Mouse (Mus musculus) spleen, adult 2 months (tissue): ENCODE measurements at regions not wholly inside any gene's neighbourhood (a gene's known extent, or its start where the extent isn't known, plus 50 kb on each side); places are given as distances from the start of the nearest gene placed in this dataset.
"Not testable (repeated sequence)": the region's sequence is repeated elsewhere in the genome, so short reads cannot be mapped to it uniquely, and the experiment has no call there.

ENCODE experiments used
- DNase-seq, 2 experiments: peaks; one replicate each; pipeline versions ENCODE4 v3.0.0 to v3.0.0-alpha.2; 2012 to 2021; ENCODE audit warnings: low spot score in 2 of 2, low read depth in 1 of 2
- H3K27ac ChIP-seq: fragments of 200-500 bp; 2 replicates; pipeline ENCODE4 v1.5.1; 2012; ENCODE audit warnings: low read length, inconsistent platforms; ENCODE audit not compliant: insufficient read depth
- H3K27me3 ChIP-seq: fragments of 200-500 bp; 2 replicates; pipeline ENCODE4 v1.6.1; 2012; ENCODE audit warnings: mild to moderate bottlenecking, moderate library complexity, low read length, inconsistent platforms; ENCODE audit not compliant: control insufficient read depth, insufficient read depth
- H3K36me3 ChIP-seq: fragments of 200-500 bp; 2 replicates; pipeline ENCODE4 v1.6.1; 2012; ENCODE audit warnings: mild to moderate bottlenecking, low read length, inconsistent platforms; ENCODE audit not compliant: control insufficient read depth, insufficient read depth
- H3K4me1 ChIP-seq: fragments of 200-500 bp; 2 replicates; pipeline ENCODE4 v1.6.1; 2011; ENCODE audit warnings: inconsistent platforms; ENCODE audit not compliant: control insufficient read depth, insufficient read depth, insufficient read length
- H3K4me3 ChIP-seq: fragments of 200-500 bp; 2 replicates; pipeline ENCODE4 v1.5.1; 2011; ENCODE audit warnings: mild to moderate bottlenecking, inconsistent platforms; ENCODE audit not compliant: insufficient read depth, insufficient read length; ENCODE audit errors: extremely low read depth
- CTCF ChIP-seq: fragments of 200-500 bp; IDR thresholded peaks from 2 replicates; pipeline ENCODE4 v1.5.1; 2011; ENCODE audit warnings: mild to moderate bottlenecking, inconsistent platforms; ENCODE audit not compliant: insufficient read depth, insufficient read length, insufficient replicate concordance; ENCODE audit errors: extremely low read depth
- POLR2A ChIP-seq: fragments of 200-500 bp; IDR thresholded peaks from 2 replicates; pipeline ENCODE4 v1.6.1; 2011; ENCODE audit warnings: low read depth, low read length, inconsistent platforms
- WGBS: fragments of 180-500 bp; shearing (Covaris S2); methylation state at CpG from one replicate; pipeline ENCODE4 v1.1.7; 2018; 5-methylcytosine and 5-hydroxymethylcytosine counted together

- H3K27ac ChIP-seq: no peak overlapping the region
- DNase-seq: no peak
- TF ChIP-seq POLR2A (no peak), CTCF (no peak)
- no peaks in the 10 kb centered on the region for H3K27me3 ChIP-seq
- no peaks in the 10 kb centered on the region for H3K36me3 ChIP-seq
- 89% methylated on average over 8 of the region's 8 CpGs for WGBS
- H3K4me1 ChIP-seq: peaks cover 12% of the 10 kb centered on the region
- H3K4me3 ChIP-seq: no peak overlapping the region
Observed at GRCm38 (mm10) chr10:117566648-117567378, 62.5 kb upstream of the Cpm start.

- Histone ChIP-seq H3K36me3 (no peaks in the 10 kb centered on the region), H3K27me3 (no peaks in the 10 kb centered on the region), H3K27ac (no peak overlapping the region), H3K4me1 (peaks cover 15% of the 10 kb centered on the region), H3K4me3 (no peak overlapping the region)
- 90% methylated on average over 3 of the region's 3 CpGs for WGBS
- TF ChIP-seq POLR2A: no peak
- no peak for TF ChIP-seq CTCF
- no peak for DNase-seq
Observed at GRCm38 (mm10) chr10:117566204-117566603, 63.1 kb upstream of the Cpm start.

DNA sequence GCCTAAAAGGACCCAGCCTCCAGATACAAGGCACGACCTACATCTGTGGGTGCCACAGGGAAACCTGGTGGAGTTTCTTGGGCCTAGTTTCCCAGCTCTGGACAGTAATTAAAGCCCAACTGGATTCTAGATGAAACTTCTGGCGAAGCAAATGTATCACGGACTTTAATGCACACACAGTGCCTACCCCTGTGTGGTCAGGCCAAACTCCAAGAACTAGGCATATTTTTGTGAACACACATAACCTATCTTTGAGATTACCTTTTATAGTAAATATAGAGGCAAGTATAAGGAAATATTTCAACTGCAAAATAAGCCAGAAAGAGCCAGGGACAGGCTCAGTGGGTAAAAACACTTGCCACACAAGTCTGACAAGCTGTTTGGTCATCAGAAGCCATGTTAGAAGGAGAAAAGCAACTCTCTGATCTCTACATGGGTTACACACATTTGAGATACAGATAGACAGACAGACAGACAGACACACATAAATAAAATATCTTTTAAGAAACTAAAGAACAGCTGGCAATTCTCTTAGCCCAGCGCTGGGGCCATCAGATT lies 63.7 kb upstream of the Cpm start:
- WGBS: 85% methylated on average over 4 of the region's 4 CpGs

DNA sequence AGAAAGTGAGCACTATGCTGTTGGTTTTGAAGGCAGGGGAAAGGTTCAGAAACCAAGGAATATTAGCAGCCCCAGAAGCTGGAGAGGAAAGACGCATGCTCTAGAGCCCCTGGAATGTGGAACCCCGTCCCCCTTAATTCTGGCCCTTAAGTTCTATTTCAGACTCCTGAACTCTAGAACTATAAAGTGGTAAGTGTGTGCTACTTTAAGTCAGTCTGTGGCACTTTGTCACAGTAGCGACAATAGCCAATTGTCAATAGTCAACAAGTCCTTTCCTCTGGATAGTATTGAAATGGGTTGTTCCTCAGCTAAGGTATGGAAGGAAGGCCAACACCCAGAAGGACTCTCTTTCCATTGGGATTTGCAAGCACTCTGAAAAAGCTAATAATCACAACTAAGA lies 64.2 kb upstream of the Cpm start:
- no peak overlapping the region for H3K27ac ChIP-seq
- no peak for DNase-seq
- no peak overlapping the region for H3K4me3 ChIP-seq
- 97% methylated on average over 3 of the region's 3 CpGs for WGBS
- H3K27me3 ChIP-seq: no peaks in the 10 kb centered on the region
- TF ChIP-seq CTCF: no peak
- no peak for TF ChIP-seq POLR2A
- no peaks in the 10 kb centered on the region for H3K36me3 ChIP-seq
- H3K4me1 ChIP-seq: peaks cover 12% of the 10 kb centered on the region

More for the DNA sequence above, 63.7 kb upstream of the Cpm start:
- no peaks in the 10 kb centered on the region for H3K36me3 ChIP-seq
- TF ChIP-seq CTCF (no peak), POLR2A (no peak)
- H3K27me3 ChIP-seq: no peaks in the 10 kb centered on the region
- DNase-seq: no peak
- no peak overlapping the region for H3K4me3 ChIP-seq
- H3K4me1 ChIP-seq: peaks cover 15% of the 10 kb centered on the region
- no peak overlapping the region for H3K27ac ChIP-seq

GRCm38 (mm10) chr10:117564118-117565040 lies 64.9 kb upstream of the Cpm start:
- TF ChIP-seq POLR2A: no peak
- TF ChIP-seq CTCF: no peak
- 70% methylated on average over 12 of the region's 12 CpGs for WGBS
- Histone ChIP-seq H3K36me3 (no peaks in the 10 kb centered on the region), H3K27me3 (no peaks in the 10 kb centered on the region), H3K27ac (no peak overlapping the region), H3K4me3 (no peak overlapping the region), H3K4me1 (peaks cover 12% of the 10 kb centered on the region)
- DNase-seq: no peak

GRCm38 (mm10) chr10:117563429-117564117 lies 65.7 kb upstream of the Cpm start:
- no peak overlapping the region for H3K27ac ChIP-seq
- no peak overlapping the region for H3K4me3 ChIP-seq
- TF ChIP-seq CTCF (no peak), POLR2A (no peak)
- H3K27me3 ChIP-seq: no peaks in the 10 kb centered on the region
- WGBS: 73% methylated on average over 8 of the region's 8 CpGs
- DNase-seq: no peak
- peaks cover 18% of the 10 kb centered on the region for H3K4me1 ChIP-seq
- no peaks in the 10 kb centered on the region for H3K36me3 ChIP-seq

GRCm38 (mm10) chr10:117562850-117563248 lies 66.5 kb upstream of the Cpm start:
- H3K4me1 ChIP-seq: peaks cover 18% of the 10 kb centered on the region
- not testable (repeated sequence) for DNase-seq, H3K27ac ChIP-seq, H3K27me3 ChIP-seq, H3K36me3 ChIP-seq, H3K4me3 ChIP-seq
- 76% methylated on average over 3 of the region's 3 CpGs for WGBS
